Mouse (Mus musculus) kidney, adult 2 months (tissue): ENCODE measurements around the gene Arhgap9.

Experiments
- CTCF ChIP-seq: fragments of 200-500 bp; conservative IDR thresholded peaks from 2 replicates; pipeline ENCODE4 v1.5.1; 2011; ENCODE audit warnings: low read depth, mild to moderate bottlenecking, control low read depth, low read length, moderate library complexity, mixed read lengths; ENCODE audit not compliant: insufficient read depth, insufficient read length
- POLR2A ChIP-seq: fragments of 200-500 bp; IDR thresholded peaks from one replicate; pipeline ENCODE4 v1.6.1; 2011; ENCODE audit warnings: low read depth, low read length, control low read depth

GRCm38 (mm10) chr10:127369834-127370820 lies 48.4 kb downstream of the Arhgap9 start, which contains the start of gene Inhbc:
- no peak for TF ChIP-seq POLR2A
- TF ChIP-seq CTCF, result no peak
